In the genomic region with DNA sequence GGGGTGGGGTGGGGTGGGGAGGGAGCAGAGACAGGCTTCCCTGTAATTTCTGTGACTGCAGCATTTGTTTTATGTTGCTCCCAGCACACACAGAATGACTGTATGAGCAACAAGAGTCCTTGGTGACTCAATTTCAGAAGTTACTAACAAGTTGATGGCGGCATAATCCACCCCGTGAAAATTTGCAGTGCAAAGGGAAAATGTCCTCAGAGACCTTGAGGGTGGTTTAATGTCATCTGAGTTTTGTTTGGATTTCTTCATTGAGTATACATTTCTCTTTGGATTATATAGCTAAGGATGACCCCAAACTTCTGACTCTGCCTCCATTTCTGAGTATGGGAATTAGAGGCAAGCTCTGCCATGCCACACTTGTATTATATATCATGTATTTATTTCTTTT, we compare ENCODE assay signal across 25 mouse cellular contexts. TPM values are rescaled to one million over a fixed set of nuclear protein-coding genes. Genes with fewer than 3 reads are reported as not detected.
"Had no signal": no experiment of that assay in that cellular context is flagged by ENCODE, and none has a peak within 500 bp of the region (broad histone marks: within the 10 kb centered on the region; RNA-seq: fewer than 3 reads in every experiment).

TSS of gene Olfr769 (minus strand) at position 101 of the 400 bp plus-strand sequence.

- H3K4me3 ChIP-seq: lung, embryonic 15.5 days; megakaryocyte, embryonic 14.5 days; midbrain, embryonic 13.5 days; midbrain, embryonic 15.5 days; neural tube, embryonic 12.5 days; stomach, embryonic 15.5 days had no signal

- H3K9me3 ChIP-seq: lung, embryonic 15.5 days; midbrain, embryonic 13.5 days; midbrain, embryonic 15.5 days; neural tube, embryonic 12.5 days; stomach, embryonic 15.5 days had no signal

- H3K4me2 ChIP-seq: lung, embryonic 15.5 days; midbrain, embryonic 11.5 days; midbrain, embryonic 13.5 days; midbrain, embryonic 15.5 days; neural tube, embryonic 12.5 days; stomach, embryonic 15.5 days had no signal

- DNase-seq: lung, adult 2 months; lung, postnatal 14 days; lung, postnatal 36 days; right cerebral cortex, postnatal 14 days; thymus, adult 2 months; thymus, postnatal 25 days; thymus, postnatal 4 days had no signal

- H3K27me3 ChIP-seq: lung, embryonic 15.5 days; megakaryocyte, embryonic 14.5 days; midbrain, embryonic 13.5 days; midbrain, embryonic 15.5 days; neural tube, embryonic 12.5 days; stomach, embryonic 15.5 days had no signal

- H3K4me1 ChIP-seq: lung, embryonic 15.5 days; megakaryocyte, embryonic 14.5 days; midbrain, embryonic 13.5 days; midbrain, embryonic 15.5 days; neural tube, embryonic 12.5 days; stomach, embryonic 15.5 days had no signal

- H3K36me3 ChIP-seq: lung, embryonic 15.5 days; midbrain, embryonic 13.5 days; midbrain, embryonic 15.5 days; neural tube, embryonic 12.5 days; stomach, embryonic 15.5 days had no signal

- H3K9ac ChIP-seq: lung, embryonic 15.5 days; midbrain, embryonic 13.5 days; midbrain, embryonic 15.5 days; neural tube, embryonic 12.5 days; stomach, embryonic 15.5 days had no signal

- H3K27ac ChIP-seq: lung, embryonic 15.5 days; macrophage; midbrain, embryonic 13.5 days; midbrain, embryonic 15.5 days; neural tube, embryonic 12.5 days; stomach, embryonic 15.5 days; stomach, postnatal 0 days had no signal

- ATAC-seq: lung, postnatal 0 days; midbrain, embryonic 13.5 days; midbrain, embryonic 15.5 days had no signal

RNA-seq across cellular contexts. Expression of gene Olfr769, which starts in this region (rescaled TPM):
- total RNA-seq: megakaryocyte progenitor cell, adult 5-6 weeks; midbrain, postnatal 0 days; monocyte, adult 5-6 weeks; neutrophil, adult 5-6 weeks had no signal
- polyA plus RNA-seq: lung, adult 2 months; lung, embryonic 15.5 days; lung, postnatal 0 days; macrophage; midbrain, embryonic 11.5 days; midbrain, embryonic 13.5 days; midbrain, embryonic 15.5 days; midbrain, postnatal 0 days; neural tube, embryonic 12.5 days; neural tube, embryonic 14.5 days; spleen, adult 2 months; stomach, embryonic 15.5 days; stomach, postnatal 0 days; testis, adult 2 months; thymus, adult 2 months; urinary bladder, adult 2 months had no signal
